Mouse (Mus musculus): Measurements from ENCODE around the gene Tbc1d10c. TPM values are rescaled to one million over a fixed set of nuclear protein-coding genes. Genes with fewer than 3 reads are reported as not detected.
A peak's percentile ranks its signal among the peaks of the same experiment; 100 is the strongest.

The Tbc1d10c gene
- polyA plus RNA-seq (2021) = 1.9 TPM

GRCm38 (mm10) chr19:4190831-4191334 is at the start of gene Tbc1d10c:
TSS of gene Tbc1d10c (minus strand) at chr19:4191284.
- ChIA-PET POLR2A (interaction anchor here (0.6 to 2.0 kb wide), 2 partner anchors 21 to 157 kb away, joined by 4 to 22 read pairs; no protein-coding TSS in a partner anchor), CTCF (interaction anchor here (2.8 kb wide), 1 partner anchor 18 kb away, joined by 6 read pairs; no protein-coding TSS in a partner anchor)
- ATAC-seq (no peak), DNase-seq (ENCODE audit: low read depth, low spot score) (no peak)
- no peaks in the 10 kb centered on the region for H3K27me3 ChIP-seq
- TF ChIP-seq CTCF (IDR thresholded peaks at IDR 0.05) = no peak
- in situ Hi-C loops (cut with MboI; ENCODE audit: low pct_unique_long_range_greater_than_20kb) = no loop called here

- DNase-seq (ENCODE audit: low read depth, low spot score) (no peak), ATAC-seq (no peak)
- POLR2A ChIA-PET = no interaction called here
- no peaks in the 10 kb centered on the region for H3K27me3 ChIP-seq
- in situ Hi-C loops (cut with MboI; ENCODE audit: low pct_unique_long_range_greater_than_20kb) = no loop called here
- CTCF ChIA-PET = no interaction called here
- TF ChIP-seq CTCF (IDR thresholded peaks at IDR 0.05) = no peak
Measured at GRCm38 (mm10) chr19:4240247-4240668, 49.2 kb upstream of the Tbc1d10c start.

GRCm38 (mm10) chr19:4234548-4234947 is 43.5 kb upstream of the Tbc1d10c start:
- ATAC-seq (no peak), DNase-seq (ENCODE audit: low read depth, low spot score) (no peak)
- in situ Hi-C loops (cut with MboI; ENCODE audit: low pct_unique_long_range_greater_than_20kb) = no loop called here
- no peaks in the 10 kb centered on the region for H3K27me3 ChIP-seq
- no peak for TF ChIP-seq CTCF (IDR thresholded peaks at IDR 0.05)
- CTCF ChIA-PET = interaction anchor here (20.5 kb wide), 1 partner anchor 22 kb away, joined by 396 read pairs; the partner anchor contains the start of genes AC109138.7 and Clcf1
- POLR2A ChIA-PET = interaction anchor here (8.3 kb wide), 1 partner anchor 21 kb away, joined by 199 read pairs; the partner anchor contains the start of genes AC109138.7 and Clcf1

GRCm38 (mm10) chr19:4232651-4233050 is 41.6 kb upstream of the Tbc1d10c start:
- in situ Hi-C loops (cut with MboI; ENCODE audit: low pct_unique_long_range_greater_than_20kb) = no loop called here
- no peak for TF ChIP-seq CTCF (IDR thresholded peaks at IDR 0.05)
- H3K27me3 ChIP-seq = no peaks in the 10 kb centered on the region
- CTCF ChIA-PET = interaction anchor here (1.0 to 20.5 kb wide), 3 partner anchors 10 to 31 kb away, joined by 3 to 396 read pairs (median 3); partner anchors contain the start of genes AC109138.7, Clcf1 and Rad9a
- POLR2A ChIA-PET = interaction anchor here (0.9 to 8.3 kb wide), 4 partner anchors 10 to 78 kb away, joined by 3 to 199 read pairs (median 6); partner anchors contain the start of genes AC109138.7 and Clcf1
- no peak for DNase-seq (ENCODE audit: low read depth, low spot score)
- no peak for ATAC-seq

GRCm38 (mm10) chr19:4232186-4232572 is 41.1 kb upstream of the Tbc1d10c start:
- ATAC-seq (no peak), DNase-seq (ENCODE audit: low read depth, low spot score) (no peak)
- no peak for TF ChIP-seq CTCF (IDR thresholded peaks at IDR 0.05)
- in situ Hi-C loops (cut with MboI; ENCODE audit: low pct_unique_long_range_greater_than_20kb) = no loop called here
- no peaks in the 10 kb centered on the region for H3K27me3 ChIP-seq
- ChIA-PET CTCF (interaction anchor here (1.0 to 20.5 kb wide), 3 partner anchors 11 to 31 kb away, joined by 3 to 396 read pairs (median 3); partner anchors contain the start of genes AC109138.7, Clcf1 and Rad9a), POLR2A (interaction anchor here (0.9 to 8.3 kb wide), 5 partner anchors 9 to 159 kb away, joined by 3 to 199 read pairs (median 4); partner anchors contain the start of genes AC109138.7 and Clcf1)

- POLR2A ChIA-PET = interaction anchor here (0.9 to 8.3 kb wide), 5 partner anchors 8 to 158 kb away, joined by 3 to 199 read pairs (median 4); partner anchors contain the start of genes AC109138.7 and Clcf1
- CTCF ChIA-PET = interaction anchor here (0.8 to 20.5 kb wide), 4 partner anchors 11 to 61 kb away, joined by 3 to 396 read pairs (median 10); partner anchors contain the start of genes AC109138.7 and Clcf1
- peak; percentile 66 for ATAC-seq
- DNase-seq (ENCODE audit: low read depth, low spot score) = peak; percentile 84
- in situ Hi-C loops (cut with MboI; ENCODE audit: low pct_unique_long_range_greater_than_20kb) = no loop called here
- TF ChIP-seq CTCF (IDR thresholded peaks at IDR 0.05) = no peak
- no peaks in the 10 kb centered on the region for H3K27me3 ChIP-seq
Measured at GRCm38 (mm10) chr19:4231253-4232185, 40.4 kb upstream of the Tbc1d10c start, which contains the start of gene Pold4. TSS of gene Pold4 (plus strand) at chr19:4231899.

GRCm38 (mm10) chr19:4230415-4230814 is 39.3 kb upstream of the Tbc1d10c start:
- ChIA-PET CTCF (interaction anchor here (0.8 to 20.5 kb wide), 4 partner anchors 12 to 60 kb away, joined by 3 to 396 read pairs (median 10); partner anchors contain the start of genes AC109138.7 and Clcf1), POLR2A (interaction anchor here (1.3 to 8.3 kb wide), 2 partner anchors 17 to 60 kb away, joined by 3 to 199 read pairs; partner anchors contain the start of genes AC109138.7 and Clcf1)
- in situ Hi-C loops (cut with MboI; ENCODE audit: low pct_unique_long_range_greater_than_20kb) = no loop called here
- ATAC-seq = no peak
- no peak for DNase-seq (ENCODE audit: low read depth, low spot score)
- no peak for TF ChIP-seq CTCF (IDR thresholded peaks at IDR 0.05)
- H3K27me3 ChIP-seq = no peaks in the 10 kb centered on the region

- in situ Hi-C loops (cut with MboI; ENCODE audit: low pct_unique_long_range_greater_than_20kb) = no loop called here
- ChIA-PET CTCF (interaction anchor here (0.8 to 20.5 kb wide), 9 partner anchors 13 to 132 kb away, joined by 3 to 396 read pairs (median 6); partner anchors contain the start of genes AC109138.7, Aip, Cdk2ap2 and Clcf1), POLR2A (interaction anchor here (0.8 to 8.3 kb wide), 9 partner anchors 12 to 104 kb away, joined by 3 to 199 read pairs (median 3); partner anchors contain the start of genes AC109138.7, Aip, Clcf1 and Rad9a)
- no peak for TF ChIP-seq CTCF (IDR thresholded peaks at IDR 0.05)
- ATAC-seq (no peak), DNase-seq (ENCODE audit: low read depth, low spot score) (no peak)
- H3K27me3 ChIP-seq = no peaks in the 10 kb centered on the region
Measured at GRCm38 (mm10) chr19:4229451-4230076, 38.5 kb upstream of the Tbc1d10c start.

- in situ Hi-C loops (cut with MboI; ENCODE audit: low pct_unique_long_range_greater_than_20kb) = no loop called here
- POLR2A ChIA-PET = interaction anchor here (0.8 to 8.3 kb wide), 8 partner anchors 13 to 131 kb away, joined by 3 to 199 read pairs (median 4); partner anchors contain the start of genes AC109138.7, Aip, Clcf1 and Rad9a
- H3K27me3 ChIP-seq = no peaks in the 10 kb centered on the region
- TF ChIP-seq CTCF (IDR thresholded peaks at IDR 0.05) = no peak
- CTCF ChIA-PET = interaction anchor here (0.7 to 20.5 kb wide), 20 partner anchors 10 to 177 kb away, joined by 3 to 396 read pairs (median 5); partner anchors contain the start of genes AC109138.7, Aip, Cdk2ap2 and Clcf1
- ATAC-seq (no peak), DNase-seq (ENCODE audit: low read depth, low spot score) (no peak)
Measured at GRCm38 (mm10) chr19:4228891-4229290, 37.8 kb upstream of the Tbc1d10c start.
